Mouse (Mus musculus) NIH3T3 (cell line): ENCODE data around the gene Zmat5.

Experiments used
- DNase-seq: peaks from one replicate; pipeline ENCODE4 v3.0.0-alpha.2; 2012; ENCODE audit warnings: low read depth

Gene Zmat5

DNA sequence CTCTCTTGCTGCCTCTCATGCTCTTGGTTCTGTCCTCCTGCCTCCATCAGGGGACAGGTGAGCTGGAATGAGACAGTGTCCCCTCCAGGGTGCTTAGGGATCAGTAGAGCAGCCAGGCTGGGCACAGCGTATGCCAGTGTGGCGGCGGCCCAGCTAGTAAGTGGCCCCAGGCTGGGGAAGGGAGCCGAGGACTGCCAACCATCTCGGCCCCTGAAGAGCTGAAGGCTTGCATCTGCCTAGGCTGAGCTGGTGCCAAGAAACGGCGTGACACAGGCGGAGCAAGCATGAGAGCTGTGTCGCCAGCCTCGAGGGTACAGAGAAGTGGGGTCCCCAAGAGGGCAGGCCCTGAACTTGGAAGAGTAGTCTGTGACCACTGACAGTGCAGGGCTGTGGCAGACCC is 33.2 kb downstream of the Zmat5 start:
- no peak for DNase-seq

DNA sequence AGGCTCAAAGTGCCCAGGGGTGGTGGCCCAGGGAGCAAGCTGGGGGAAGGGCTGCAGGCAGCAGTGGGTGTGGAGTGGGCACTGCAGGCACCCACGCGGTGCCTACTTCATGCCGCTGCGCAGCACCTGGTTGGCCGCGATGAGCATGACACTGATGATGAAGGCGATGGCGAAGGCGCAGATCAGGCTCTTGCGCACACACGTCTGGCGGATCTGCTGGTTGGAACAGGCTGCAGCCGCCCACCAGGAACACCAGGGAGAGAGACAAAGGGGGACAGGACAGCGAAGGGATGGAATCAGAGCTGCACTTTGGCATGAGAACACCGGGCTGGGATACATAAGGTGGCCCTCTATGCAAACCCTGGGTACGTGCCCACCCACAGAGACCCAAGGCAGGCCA is 34.2 kb downstream of the Zmat5 start:
- no peak for DNase-seq

DNA sequence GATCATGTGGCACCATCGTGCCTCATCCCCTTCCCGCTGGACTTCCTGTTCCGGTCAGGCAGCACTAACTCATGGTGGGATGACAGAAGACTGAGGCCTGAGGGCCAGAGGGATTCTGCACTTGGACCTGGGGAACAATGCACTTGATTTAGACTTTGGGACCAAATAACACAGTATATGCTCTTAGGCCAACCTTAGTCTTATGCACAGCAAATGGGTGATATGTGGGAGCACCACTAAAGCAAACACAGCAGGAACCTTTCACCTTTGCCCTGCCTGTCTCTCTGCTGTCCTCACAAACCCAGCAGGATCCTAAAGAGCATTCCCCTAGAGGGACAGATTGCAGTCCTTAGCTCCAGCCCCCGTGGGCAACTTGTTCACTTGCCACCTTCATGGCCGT is 36.3 kb downstream of the Zmat5 start:
- no peak for DNase-seq

DNA sequence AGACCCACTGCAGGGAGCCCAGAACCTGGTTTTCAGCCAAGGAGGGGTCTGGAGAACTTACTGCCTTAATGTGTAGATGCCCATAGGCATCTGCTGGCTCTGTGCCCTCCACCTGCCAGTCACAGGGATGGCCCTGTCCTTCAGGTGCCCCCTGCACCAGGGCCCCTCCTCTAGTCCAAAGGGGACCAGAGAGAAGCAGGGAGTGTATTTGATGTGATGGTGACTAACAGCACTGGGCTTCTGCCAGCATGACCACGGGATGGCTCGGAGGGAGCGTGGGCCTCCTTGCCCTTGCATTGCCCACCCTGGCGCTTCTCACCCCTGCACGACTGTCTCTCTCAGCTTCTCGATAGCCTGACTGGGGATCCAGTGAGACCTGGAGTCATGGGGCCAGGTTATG is 40.2 kb downstream of the Zmat5 start:
- DNase-seq = peak; percentile 77

DNA sequence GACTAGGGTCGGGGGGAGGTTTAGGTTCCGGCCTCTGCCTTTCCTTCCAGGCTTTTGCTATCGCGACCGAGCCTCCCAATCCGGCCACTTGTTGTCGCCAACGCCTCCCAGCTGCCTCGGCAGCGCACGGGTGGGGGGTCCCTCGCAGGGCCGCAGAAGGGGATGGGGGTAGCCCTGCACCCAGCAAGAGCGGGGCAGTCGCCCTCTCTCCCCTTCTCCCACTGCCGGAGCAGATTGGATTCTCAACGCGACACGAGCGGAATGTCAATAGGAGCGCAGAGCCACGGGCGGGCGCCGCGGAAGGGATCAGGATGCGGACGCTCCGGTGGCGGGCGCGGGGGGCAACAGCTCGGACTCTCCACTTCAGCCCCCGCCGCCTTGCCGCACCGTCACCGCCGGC is 41.5 kb downstream of the Zmat5 start:
- no peak for DNase-seq

DNA sequence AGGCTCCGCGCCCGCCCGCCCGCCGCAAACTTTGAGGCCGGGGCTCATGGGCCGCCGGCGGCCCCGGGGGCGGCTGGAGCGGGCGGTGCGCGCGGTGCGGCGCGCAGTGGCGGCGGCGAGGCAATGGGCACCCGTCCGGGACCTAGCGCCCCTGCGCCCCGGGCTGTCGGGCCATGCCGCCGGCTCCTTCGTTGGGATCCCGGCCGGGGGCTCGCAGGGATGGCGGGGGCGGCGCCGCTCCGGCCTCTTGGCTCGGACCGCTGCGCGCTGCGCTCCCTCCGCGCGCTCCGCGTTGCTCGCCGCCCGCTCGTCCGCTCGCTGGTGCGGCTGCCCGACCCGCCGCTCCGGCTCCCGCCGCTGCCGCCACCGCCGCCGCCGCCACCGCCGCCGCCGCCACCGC is 42.3 kb downstream of the Zmat5 start, which contains the start of gene Cabp7:
Cabp7 (minus strand) TSS at position 46 of the 400 bp plus-strand sequence.
- DNase-seq = no peak

DNA sequence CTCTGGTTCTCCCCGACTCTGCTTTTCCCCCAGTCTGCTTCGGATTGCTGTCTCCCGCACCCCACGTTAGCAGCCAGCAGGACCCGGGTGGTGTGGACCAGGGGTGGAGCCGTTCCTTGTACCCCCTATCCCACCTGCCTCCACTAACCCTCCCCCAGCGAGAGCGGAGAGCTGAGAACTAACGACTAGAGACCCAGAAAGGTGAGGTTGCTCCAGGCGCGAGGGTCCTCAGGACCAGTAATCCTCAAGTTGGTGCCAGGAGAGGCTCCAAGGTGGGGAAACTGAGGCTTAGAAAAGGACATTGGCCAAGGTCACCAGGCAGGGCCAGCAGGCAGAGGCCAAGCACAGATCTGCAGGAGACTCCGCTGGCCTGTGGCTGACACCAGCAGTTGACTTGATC is 42.8 kb downstream of the Zmat5 start:
- DNase-seq = no peak

DNA sequence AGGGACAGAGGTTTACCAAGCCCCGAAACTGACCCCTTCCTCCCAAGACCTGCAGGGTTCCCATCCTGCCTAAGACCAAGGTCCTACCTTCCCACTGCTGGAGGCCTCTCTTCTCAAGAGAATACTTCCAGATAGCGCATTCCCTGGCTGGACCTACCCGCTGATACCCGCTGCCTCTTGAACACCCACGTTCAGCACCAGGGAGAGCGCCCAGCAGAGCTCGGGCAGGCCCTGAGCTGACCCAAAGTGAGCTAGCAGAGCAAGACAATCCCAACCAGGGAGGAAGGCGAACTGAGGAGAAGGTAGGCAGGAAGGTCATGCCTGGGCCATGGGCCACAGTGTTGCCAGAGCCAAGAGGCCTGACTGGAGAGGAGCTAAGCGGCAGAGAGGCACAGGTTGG is 45.8 kb downstream of the Zmat5 start:
- peak; percentile 90 for DNase-seq

DNA sequence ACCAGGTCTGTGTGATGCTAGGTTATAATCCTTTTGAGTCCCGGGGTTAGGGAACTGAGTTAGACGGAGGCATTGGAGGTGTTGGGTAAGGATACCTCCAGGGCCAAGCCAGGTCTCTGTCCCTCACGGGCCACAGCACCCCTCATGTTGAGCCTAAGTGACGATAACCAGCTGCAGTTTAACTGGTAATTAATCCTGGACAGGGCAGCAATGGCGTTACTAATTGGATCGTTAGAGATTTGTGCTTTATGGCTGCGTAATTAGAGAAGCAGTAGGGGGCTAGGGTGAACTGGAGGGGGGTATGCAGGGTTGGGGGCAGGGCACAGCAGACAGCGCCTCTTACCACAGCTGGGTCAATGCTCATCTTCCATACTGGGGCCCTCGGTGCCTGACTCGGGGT is 48.4 kb downstream of the Zmat5 start:
- DNase-seq = no peak

DNA sequence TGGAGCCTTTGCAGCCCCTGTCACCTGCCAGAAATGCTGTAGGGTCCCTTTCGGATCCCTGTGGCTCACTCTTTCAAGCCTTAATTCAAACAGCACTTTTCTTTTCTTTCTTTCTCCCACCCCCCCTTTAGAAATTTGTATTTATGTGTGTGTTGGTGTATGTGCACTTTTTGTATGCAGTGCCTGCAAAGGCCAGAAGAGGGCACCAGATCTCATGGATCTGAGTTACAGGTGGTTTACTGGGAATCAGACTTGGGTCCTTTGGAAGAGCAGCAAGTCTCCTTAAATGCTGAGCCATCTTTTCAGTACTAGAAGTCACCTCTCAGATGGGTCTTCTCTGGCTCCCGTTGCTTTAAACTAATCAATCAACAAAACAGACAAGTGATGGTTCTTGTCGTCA is 49.6 kb downstream of the Zmat5 start:
- no peak for DNase-seq

DNA sequence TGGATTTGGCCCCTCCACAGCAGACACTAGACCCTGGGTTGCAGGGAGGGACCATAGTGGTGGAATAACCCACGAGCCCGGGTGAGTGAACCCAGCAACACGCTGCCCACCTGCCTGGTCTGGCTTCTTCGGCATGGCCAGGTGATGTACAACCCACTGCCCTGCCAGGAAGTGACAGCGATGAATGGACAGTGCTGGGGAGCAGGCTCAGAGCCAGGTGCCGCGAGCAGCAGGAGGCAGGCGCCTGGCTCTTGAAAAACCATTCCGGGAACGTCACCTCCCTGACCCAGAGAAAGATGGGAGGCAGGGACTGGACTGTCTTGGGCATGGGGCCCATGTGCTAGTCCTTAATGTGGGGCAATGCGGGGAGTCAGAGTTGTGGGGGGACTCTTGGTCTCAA is 50.4 kb downstream of the Zmat5 start:
- DNase-seq = no peak

DNA sequence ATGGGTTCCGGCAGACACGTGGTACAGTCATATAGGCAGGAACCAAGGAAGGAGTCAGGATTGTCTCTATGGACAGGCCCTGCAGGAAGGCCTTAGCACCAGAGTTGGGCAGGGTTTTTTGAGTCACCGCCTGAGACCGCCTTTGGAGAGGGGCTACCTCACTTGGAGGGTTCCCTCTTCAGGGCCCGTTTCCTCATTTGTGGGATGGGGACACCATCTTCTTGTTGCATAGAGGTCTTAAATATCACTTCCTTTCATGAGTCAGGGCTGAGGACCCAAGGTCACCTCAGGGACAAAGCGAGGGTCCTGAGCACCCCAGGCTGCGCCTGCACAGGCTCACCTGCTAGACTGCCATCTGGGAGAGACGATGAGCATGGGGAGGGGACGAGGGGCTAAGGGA is 52.0 kb downstream of the Zmat5 start:
- no peak for DNase-seq

DNA sequence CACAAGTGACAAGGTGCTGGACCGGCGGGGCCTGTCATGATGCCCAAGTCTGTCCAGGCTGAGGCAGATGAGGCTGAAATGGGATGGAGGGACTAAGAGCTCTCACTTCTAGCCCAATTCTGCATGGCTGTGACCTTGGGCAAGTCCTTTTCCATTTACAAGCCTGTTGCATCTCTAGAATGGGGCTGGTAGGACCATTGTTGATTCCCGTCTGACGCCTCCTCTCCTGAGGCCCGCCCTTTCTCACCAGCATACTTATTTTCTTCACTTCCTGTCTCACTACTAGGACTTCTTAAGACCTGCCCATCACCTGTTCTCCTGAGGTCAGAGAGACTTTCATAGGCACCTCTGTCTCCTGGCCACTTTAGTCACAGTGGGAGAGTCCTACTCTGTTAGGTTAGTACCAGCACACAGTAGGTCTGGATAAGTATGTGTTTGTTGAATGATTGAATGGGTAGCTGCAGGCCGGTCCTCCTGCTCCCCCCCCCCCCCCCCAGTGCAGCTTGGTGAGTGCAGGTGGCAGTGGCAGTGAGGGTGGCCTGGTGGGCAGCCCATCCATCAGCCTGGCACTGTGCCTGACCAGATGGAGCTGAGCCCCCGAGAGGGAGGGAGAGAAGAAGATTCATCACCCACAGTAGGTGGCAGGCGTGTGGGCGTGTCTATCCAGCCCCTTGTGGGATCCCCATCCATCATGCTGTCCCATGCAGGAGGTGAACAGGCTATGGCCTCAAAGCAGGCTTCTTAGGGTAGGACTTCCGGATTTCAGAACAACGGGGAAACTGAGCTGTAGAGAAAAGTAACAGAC is 52.7 kb downstream of the Zmat5 start:
- no peak for DNase-seq

DNA sequence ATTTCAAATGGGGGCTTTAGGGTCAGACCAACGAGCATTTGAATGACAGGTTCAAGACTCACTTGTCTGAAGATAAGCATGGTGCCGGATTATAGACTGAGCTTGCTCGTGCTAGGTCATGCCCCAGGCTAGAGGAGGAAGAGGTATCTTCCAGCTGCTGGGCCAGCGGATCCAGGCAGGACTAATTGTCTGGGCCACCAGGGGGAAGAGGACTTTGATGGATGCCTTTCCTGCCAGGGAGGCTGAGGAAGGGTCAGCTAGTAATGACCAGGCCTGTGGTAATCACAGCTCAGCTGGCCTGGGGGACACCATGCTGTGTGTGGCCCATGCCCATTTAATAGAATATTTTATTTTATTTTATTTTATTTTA is 53.3 kb downstream of the Zmat5 start:
- no peak for DNase-seq

DNA sequence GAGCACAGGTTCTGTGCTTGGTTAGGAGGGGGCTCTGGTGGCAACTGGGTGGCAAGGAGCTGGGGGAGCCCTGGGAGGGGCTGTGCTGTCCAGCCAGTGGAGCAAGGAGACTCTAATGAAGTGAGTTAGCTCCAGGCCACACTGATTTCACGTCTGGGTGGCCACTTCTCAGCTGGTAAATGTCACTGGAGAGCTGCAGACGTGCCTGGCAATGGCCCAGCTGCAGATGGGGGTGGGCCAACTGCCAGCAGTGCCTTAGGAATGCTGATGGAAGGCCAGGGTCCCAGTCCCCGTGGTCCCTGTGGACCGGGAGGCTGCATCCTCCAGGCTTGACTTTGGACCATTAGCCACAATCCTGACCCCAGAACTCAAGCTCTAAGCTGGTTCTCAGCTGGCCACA is 56.0 kb downstream of the Zmat5 start:
- peak; percentile 15 for DNase-seq

DNA sequence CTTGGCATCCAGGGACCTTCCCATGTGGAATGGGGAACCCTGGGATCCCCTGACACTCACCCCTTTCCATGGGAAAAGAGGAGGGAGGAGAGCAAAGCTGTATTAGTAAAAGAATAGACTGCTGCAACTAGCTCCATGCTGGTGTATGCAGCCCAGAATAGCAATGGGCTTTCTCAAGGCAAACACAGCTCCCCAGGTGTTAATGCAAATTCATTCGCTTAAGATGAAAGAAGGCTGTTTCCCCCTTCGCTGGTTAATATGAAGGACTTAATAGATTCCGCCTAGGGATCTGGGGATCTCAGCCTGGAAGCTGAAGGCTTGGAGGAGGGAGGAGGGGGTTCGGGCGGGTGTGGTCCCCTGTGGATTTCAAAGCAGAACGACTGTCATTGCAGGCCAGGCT is 57.5 kb downstream of the Zmat5 start:
- DNase-seq = no peak

DNA sequence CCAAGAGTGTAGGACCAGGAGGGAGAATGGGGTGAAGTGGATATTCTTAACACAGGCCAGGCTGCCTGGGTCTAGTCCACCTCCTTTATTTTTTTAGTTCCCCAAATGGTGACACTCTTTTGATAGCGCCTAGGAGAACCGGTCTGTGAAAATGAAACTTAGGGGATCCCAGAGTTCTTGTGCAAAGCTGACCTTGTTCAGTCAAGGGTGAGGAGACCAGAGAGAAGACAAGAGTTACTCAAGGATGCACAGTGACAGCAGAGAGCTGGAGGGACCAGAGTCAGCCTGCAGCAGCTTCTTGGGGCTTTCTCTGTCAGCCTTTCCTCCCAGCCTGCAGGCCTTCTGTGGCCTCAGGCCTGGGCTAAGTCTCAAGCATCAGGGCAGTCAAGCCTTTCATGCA is 58.0 kb downstream of the Zmat5 start:
- DNase-seq = no peak

DNA sequence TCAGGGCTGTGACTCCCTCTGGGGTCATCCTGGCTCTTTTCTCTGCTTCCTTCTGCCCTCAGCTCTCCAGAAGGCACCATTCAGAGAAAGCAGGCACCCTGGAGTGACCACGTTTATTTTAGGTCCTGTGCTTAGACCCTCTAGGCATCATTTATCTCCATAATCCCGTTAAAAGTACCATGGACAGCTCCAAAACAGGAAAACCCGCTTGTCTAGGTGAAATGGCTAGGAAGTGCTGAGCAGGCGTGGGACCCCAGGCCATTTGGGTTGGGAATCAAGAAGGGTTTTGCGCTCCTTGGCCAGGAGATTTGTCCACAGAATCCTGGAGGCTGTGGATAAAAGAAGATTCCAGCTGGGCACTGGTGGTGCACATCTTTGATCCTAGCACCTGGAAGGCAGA is 59.2 kb downstream of the Zmat5 start:
- peak; percentile 62 for DNase-seq

DNA sequence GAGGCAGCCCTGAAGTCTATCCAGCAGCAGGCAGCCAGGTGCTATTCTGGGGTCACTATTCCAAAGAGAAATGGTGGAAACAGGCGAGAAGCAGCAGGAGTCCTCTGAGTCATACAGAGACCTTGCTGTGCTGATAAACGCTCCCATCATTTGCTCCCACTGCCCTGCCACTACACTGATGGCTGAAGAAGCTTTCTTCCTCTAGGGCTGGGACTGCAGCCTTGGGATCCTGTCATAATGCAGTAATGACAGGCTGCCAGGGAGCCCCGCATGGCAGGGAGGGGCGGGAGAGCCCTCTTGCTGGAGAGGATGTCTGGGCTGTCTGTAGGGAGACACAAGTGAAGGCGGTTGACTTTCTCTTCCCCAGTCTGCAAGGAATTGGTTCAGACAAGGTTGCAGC is 60.0 kb downstream of the Zmat5 start:
- no peak for DNase-seq

DNA sequence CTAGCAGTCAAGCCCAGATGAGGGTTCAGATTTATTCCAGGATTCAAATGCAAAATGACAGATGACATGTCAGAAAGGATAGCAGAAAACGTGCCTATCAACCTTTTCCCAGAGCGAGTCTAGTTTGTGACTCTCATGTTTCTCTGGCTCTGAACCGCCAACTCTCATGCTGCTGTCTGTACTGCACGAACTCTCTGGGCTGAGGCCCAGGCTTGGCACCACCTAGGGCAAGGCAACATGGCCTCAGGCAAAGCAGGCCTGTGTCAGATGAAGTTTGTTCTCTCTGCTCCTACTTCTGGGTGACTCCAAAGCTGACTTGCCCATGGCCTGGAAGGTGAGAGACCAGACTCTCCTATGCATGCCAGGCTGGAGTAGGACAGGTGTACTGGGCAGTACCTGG is 63.9 kb downstream of the Zmat5 start:
- DNase-seq = no peak

DNA sequence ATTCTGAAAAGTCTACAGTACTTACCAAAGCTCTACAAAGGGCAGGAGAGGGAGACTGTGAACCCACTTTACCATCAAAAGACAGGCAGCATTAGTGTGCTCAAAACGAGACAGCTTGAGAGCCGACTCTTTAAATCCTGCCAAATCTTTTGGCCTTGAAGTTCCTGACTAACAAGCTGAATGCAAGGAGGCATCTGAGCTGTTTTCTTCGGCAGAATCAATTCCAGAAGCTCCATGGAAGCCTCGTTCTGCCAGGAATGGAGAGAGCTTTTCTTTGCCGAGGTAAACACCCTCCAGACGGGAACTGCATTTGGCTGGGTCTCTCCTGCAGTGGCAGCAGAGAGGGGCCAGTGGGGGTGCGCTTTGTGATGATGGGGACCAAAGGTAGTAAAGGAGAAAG is 64.8 kb downstream of the Zmat5 start:
- no peak for DNase-seq

DNA sequence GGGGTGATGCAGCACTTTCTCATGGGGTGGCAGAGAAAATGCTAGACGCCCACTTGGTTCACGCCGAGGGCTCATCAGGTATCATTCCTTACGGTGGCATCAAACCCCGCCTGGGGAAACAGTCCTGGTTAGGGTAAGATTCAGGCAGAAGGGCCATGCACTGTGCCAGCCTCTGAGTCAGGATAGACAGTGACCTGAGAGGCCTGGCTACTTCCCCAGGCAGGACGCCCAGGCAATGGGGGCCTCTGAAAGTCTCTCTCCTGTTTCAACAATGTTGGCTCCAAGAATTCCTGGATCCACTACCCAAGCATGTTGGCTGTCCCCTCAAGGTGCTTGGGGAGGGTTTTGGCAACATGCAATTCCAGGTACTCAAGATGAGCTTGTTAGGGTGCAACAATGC is 65.4 kb downstream of the Zmat5 start:
- no peak for DNase-seq

DNA sequence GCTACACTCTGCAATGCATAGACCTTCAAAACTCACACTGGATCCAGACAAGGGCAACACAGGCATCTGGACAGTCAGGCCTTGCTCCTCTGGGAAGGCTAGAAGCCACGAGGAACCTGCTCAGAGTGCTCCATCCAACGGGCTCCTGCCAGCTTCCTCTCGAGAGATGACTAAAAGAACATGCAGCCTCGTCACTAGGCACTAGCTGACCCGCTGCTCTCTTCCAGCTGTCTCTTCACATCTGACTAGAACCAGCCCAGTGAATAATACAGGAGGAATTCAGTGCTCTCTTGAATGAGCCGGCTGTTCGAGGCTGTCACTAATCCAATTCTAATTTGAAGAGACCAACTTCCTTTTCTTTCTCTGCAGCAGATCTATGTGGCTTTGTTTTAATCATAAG is 67.3 kb downstream of the Zmat5 start:
- peak; percentile 78 for DNase-seq

DNA sequence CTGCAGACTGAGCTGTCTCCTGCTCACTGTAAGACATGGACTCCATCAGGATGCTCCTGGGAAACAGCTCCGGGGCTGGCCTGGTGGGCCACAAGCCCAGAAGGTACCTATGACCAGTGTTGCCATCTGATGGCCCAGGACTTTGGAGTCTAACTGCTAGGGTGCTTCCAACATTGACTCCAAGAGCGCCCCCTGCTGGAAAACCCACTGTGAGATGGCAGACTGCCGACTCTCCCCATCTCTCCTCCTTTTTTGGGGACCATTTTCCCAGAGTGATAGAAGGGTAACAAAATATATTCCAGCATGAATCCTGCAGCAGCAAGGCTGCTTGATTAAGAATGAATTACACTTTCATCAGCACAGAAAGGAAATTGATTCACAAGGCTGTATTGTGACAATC is 68.4 kb downstream of the Zmat5 start:
- peak; percentile 73 for DNase-seq

DNA sequence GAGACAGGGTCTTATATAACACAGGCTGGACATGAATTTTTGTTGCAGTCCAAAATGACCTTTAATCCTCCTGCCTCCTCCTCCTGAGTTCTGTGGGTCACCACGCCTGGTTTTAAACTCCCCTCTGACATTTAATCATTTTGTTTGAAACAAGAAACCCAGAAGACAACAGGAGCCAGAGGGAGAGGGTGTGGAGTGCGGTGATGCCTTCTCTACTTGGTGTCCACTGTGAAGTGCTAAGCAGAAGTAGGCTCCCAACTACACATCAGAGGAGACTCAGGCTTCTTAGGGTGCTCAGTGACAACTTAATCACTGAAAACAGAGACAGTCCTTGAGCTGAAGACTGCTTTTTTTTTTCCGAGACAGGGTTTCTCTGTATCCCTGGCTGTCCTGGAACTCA is 76.4 kb downstream of the Zmat5 start:
- no peak for DNase-seq
